ENCODE assay signal across 9 mouse cellular contexts in the genomic region with DNA sequence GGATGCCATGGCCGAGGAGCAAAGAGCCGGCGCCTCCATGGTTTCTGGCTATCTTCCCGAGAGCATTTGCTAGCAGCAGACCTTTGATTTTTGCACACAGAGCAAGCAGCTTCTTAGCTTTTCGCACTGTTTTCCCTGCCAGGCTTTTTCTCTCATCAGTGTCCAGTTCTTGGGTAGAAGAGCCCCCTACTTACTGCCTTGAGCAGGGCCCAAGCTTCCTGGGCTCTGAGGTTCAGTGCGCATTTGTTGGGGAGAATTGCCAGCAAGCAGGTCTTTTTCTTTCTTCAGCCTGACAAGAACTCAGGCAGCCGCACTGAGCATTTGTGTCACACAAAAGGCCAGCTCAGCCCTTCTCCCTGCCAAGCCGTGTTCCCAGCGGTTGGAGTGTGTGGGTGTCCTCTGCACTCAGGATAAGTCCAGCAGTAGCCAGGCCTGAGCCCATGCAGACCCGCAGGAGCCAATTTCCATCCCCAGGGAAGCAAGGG.
A peak's percentile ranks its signal among the peaks of the same experiment; 100 is the strongest.
DNase-seq lines count a peak whose midpoint lies in the region; ATAC-seq lines count a peak whose summit lies in the region.
"Had no signal": no experiment of that assay in that cellular context is flagged by ENCODE, and none has a peak within 500 bp of the region (broad histone marks: within the 10 kb centered on the region; RNA-seq: fewer than 3 reads in every experiment).

No protein-coding gene starts in this region.

- ATAC-seq in midbrain, embryonic 15.5 days (replicated peaks) = peak; percentile 69

- no peaks in the 10 kb centered on the region for H3K9me3 ChIP-seq in midbrain, embryonic 15.5 days
- H3K9me3 ChIP-seq: embryonic facial prominence, embryonic 13.5 days had no signal

- H3K9ac ChIP-seq in midbrain, embryonic 15.5 days = no peak overlapping the region
- H3K9ac ChIP-seq: embryonic facial prominence, embryonic 13.5 days had no signal

- no peak overlapping the region for H3K4me2 ChIP-seq in midbrain, embryonic 15.5 days
- H3K4me2 ChIP-seq: embryonic facial prominence, embryonic 13.5 days had no signal

- no peaks in the 10 kb centered on the region for H3K36me3 ChIP-seq in midbrain, embryonic 15.5 days (replicated peaks)
- H3K36me3 ChIP-seq: embryonic facial prominence, embryonic 13.5 days had no signal

- peaks cover 37% of the 10 kb centered on the region for H3K4me1 ChIP-seq in midbrain, embryonic 15.5 days

- H3K27ac ChIP-seq in midbrain, embryonic 15.5 days = peak overlapping the region; percentile 75
- H3K27ac ChIP-seq: embryonic facial prominence, embryonic 13.5 days had no signal

- DNase-seq in layer of hippocampus, adult 11-12 months (ENCODE audit: low spot score) = peak; percentile 39
- no peak for DNase-seq in layer of hippocampus, postnatal 25 days (ENCODE audit: extremely low spot score in 1 of 2, low spot score in 1 of 2)
- peak; percentile 78 for DNase-seq in cerebellum, adult 9-10 months
- DNase-seq in gastrocnemius, adult 8-10 months (ENCODE audit: low spot score in 2 of 2) = peak; percentile 13 to 20
- peak; percentile 44 to 48 for DNase-seq in layer of hippocampus, adult 8-10 months (ENCODE audit: low spot score in 2 of 2)
- no peak for DNase-seq in thymus, adult 18-20 months
- no peak for DNase-seq in natural killer cell, adult 2 months (ENCODE audit: low spot score in 2 of 2)

- no peaks in the 10 kb centered on the region for H3K27me3 ChIP-seq in midbrain, embryonic 15.5 days (replicated peaks)
- H3K27me3 ChIP-seq: embryonic facial prominence, embryonic 13.5 days had no signal

- no peak overlapping the region for H3K4me3 ChIP-seq in midbrain, embryonic 15.5 days
- H3K4me3 ChIP-seq: embryonic facial prominence, embryonic 13.5 days had no signal

- WGBS in midbrain, embryonic 15.5 days = 22% methylated on average over 10 of the region's 10 CpGs

Comparison
In these comparisons a context has a peak if more than half of its experiments do, and no peak if none do; other contexts are left out.
1. DNase-seq: peak in layer of hippocampus, adult 11-12 months (single experiment), cerebellum, adult 9-10 months (single experiment), gastrocnemius, adult 8-10 months (2 of 2) and layer of hippocampus, adult 8-10 months (2 of 2); none in layer of hippocampus, postnatal 25 days (0 of 2), thymus, adult 18-20 months (0 of 2) and natural killer cell, adult 2 months (0 of 2).